Mouse (Mus musculus) bone marrow macrophage, adult 2 months (primary cell): Measurements from ENCODE around the gene Olfr1023.

Experiments used
- CTCF ChIP-seq: IDR thresholded peaks from 2 replicates; pipeline ENCODE4 v1.5.1; 2012; ENCODE audit warnings: low read depth, mild to moderate bottlenecking, low read length, moderate library complexity
- POLR2A ChIP-seq: IDR thresholded peaks from 2 replicates; pipeline ENCODE4 v1.6.1; 2012; ENCODE audit warnings: mild to moderate bottlenecking, low read depth, low read length, borderline replicate concordance

- no peak for TF ChIP-seq CTCF
- no peak for TF ChIP-seq POLR2A
These were observed 19.5 kb downstream of the Olfr1023 start, which contains the start of gene Olfr1024 for GRCm38 (mm10) chr2:85904952-85905351.
